Mouse (Mus musculus) hindlimb bud, embryonic 11.5 days (tissue): ENCODE results near the gene Ctf2.
"Not testable (repeated sequence)": the region's sequence is repeated elsewhere in the genome, so short reads cannot be mapped to it uniquely, and the experiment has no call there.

Experiments
- DNase-seq: peaks from one replicate; pipeline ENCODE4 v3.0.0-alpha.2; 2012; ENCODE audit warnings: low read depth, low spot score; ENCODE audit errors: extremely low spot score

The Ctf2 gene

GRCm38 (mm10) chr7:127716992-127717391 is 15.0 kb downstream of the Ctf2 start:
- no peak for DNase-seq

GRCm38 (mm10) chr7:127714816-127715215 is 17.1 kb downstream of the Ctf2 start:
- no peak for DNase-seq

- DNase-seq: no peak
Measured at GRCm38 (mm10) chr7:127712461-127713385, 19.2 kb downstream of the Ctf2 start, which contains the start of gene Ctf1. Gene Ctf1, plus strand, starts transcription at chr7:127712736.

DNA sequence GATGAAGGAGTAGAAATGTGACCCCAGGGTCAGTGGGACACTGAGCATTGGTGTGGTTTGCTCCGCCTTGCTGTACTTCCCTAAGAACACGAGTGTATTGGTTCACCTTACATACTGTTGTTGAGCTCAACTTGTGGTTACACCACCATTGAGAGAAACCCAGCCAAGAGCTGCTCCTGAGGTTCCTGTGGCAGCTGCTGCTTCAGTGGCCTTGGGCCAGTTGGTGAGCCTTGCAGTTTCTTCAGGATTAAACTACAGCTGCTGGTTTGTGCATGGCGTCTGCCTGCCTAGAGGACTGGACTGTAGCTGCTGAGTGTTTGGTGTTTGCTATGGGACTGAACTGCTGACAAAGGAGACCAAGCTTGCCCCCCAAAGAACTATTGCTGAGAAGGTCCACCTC is 20.5 kb downstream of the Ctf2 start:
- DNase-seq: no peak

GRCm38 (mm10) chr7:127711031-127711430 is 20.9 kb downstream of the Ctf2 start:
- no peak for DNase-seq

GRCm38 (mm10) chr7:127709261-127709979 is 22.5 kb downstream of the Ctf2 start:
- DNase-seq: no peak

DNA sequence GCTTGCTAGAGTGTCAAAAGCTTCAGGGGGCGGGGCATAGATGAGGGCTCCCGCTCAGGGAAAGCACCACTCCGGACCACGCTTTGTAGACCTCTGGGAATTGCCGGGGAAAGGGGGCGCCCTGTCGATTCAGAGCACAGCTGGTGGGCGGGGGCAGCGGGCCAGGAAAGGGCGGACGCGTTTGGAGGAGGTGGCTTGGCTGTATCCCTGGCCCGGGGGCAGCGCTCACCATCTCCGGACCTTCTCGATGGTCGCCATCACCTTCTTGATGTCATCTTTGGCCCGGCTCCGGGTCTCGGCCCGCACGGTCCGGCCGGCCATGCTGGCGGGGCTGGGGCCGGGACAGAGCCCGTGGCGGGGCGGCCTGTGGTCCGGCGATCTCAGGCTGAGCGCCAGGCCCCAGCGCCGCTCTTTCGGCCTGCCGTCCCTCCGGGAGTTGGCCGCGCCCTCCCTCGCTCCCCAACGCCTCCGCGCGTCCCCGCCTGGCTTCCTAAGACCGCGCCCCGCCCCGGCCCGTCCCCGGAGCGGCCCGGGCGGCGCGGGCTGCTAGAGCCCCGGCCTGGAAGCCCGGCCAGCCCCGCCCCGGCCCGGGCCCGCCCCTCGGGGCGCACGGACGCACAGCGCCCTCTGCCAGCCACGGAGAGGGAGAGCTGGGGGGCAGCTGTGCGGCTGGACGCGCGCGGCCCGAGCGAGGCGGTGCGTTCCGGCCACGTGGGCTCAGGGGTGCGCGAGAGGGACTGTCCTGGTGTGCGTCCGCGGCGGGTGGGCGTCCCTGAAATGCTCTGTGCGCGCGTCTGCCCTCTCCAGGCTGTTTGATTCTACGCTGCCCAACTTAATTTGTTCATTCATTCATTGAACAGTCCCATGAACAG is 23.5 kb downstream of the Ctf2 start, which contains the start of gene Bcl7c:
TSS of gene Bcl7c (minus strand) at position 727 of the 872 bp plus-strand sequence.
- DNase-seq: no peak

- no peak for DNase-seq
Measured at GRCm38 (mm10) chr7:127707957-127708206, 24.1 kb downstream of the Ctf2 start.

DNA sequence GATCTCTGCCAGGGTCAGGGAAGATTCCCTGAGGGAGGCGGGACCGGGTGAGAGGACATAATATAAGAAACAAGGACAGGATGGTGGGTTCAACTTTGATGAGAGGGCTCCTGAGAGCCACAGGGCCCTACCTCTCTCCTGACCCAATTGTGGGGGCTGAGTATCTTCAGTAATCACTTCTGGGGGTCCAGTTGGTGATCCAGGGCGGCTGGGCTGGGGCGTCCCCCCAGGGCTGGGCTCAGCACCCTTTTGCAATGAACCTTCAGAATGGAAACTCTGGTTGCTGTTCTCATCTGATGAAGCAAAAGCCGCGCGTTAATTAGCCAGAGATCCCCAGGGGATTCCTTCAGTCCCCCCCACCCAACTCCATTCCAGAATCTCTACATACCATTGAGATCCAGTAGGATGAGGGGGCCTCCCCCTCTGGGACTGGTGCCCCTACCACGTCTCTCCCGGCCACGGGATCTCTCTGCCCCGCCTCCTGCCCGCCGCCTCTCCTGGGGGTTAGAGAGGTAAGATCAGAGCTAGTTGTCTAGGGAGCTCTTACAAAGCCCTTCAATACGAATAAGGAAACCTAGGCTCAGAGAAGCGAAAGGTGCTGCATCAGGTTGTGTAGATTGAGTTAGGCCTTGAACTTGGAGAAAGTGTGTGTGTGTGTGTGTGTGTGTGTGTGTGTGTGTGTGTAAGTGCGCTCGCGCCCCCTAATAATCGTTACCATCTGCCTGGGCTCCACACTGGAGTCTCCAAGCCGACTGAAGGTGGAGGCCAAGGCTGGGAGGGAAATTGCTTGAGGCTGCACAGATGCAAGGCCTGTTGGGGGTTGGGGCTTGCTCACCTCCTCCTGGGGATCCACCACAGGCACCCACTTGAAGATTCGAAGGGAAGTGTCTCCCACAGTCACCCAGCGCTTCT is 24.7 kb downstream of the Ctf2 start:
- DNase-seq: no peak

DNA sequence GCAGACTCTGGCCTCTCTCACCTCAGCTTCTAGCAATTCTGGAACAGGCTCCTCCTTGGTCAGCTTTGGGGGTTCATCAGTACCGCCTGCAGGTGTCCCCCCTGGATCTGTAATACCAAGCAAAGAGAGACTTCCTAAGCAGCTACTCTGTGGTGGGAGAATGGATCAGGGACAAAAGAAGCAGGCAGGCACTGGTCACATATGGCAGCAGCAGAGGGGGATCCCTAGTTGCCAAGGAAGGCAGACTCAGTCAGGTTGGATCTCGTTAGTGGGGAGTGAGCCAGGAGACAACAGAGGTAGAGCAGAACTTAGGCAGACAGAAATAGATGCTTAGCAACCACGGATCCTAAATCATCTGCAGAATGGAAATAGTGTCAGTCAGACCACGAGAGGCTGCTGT is 26.3 kb downstream of the Ctf2 start:
- no peak for DNase-seq

DNA sequence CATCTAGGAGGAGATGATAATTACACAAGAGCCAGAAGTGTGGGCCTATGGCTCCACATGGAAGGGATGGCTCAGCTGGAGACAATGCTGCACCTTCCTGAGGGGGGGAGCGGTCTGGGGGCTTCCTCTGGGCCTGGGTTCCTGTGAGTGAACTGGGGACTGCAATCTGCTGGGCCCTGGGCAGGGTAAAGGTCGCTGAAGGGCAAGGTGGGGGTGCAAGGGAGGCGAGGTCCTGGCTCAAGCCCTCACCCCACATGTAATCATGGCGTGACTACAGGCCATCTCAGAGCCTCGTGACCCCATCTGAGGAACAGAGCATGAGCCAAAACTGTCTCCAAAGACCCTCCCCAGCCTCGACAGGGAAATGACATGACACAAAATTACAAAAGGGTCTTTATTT is 27.4 kb downstream of the Ctf2 start:
- DNase-seq: no peak

GRCm38 (mm10) chr7:127703561-127704178 is 28.3 kb downstream of the Ctf2 start:
- no peak for DNase-seq

DNA sequence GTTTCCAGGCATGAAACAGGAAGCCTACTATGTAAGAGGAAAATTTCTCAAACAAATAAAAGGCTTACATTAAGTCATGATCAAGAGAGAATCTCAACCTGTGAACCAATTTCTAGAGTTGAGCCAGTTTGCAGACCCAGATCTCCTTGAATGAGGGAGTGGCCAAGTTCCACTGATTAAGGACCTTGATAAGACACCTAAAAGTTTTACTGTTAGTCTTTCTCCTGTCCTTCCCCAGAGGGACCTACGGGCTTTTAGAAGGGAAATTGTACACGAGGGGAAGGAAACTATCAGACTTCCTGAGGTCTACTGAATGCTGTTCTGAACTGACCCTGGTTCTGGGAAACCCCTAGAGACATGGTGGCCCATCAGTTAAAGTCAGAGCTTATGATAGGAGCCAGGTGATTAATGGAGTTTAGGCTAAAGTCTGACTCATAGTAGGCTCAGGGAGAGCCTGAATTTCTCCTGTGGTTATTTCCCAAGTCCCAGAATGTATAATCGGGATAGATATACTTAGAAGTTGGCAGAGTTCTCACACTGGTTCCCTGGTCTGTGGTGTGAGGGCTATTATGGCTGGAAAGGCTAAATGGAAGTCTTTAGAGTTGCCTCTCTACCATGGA is 31.1 kb downstream of the Ctf2 start:
- no peak for DNase-seq

- DNase-seq: no peak
Measured at GRCm38 (mm10) chr7:127698986-127699385, 33.0 kb downstream of the Ctf2 start.

- DNase-seq: not testable (repeated sequence)
Measured at GRCm38 (mm10) chr7:127693730-127694129, 38.2 kb downstream of the Ctf2 start.

DNA sequence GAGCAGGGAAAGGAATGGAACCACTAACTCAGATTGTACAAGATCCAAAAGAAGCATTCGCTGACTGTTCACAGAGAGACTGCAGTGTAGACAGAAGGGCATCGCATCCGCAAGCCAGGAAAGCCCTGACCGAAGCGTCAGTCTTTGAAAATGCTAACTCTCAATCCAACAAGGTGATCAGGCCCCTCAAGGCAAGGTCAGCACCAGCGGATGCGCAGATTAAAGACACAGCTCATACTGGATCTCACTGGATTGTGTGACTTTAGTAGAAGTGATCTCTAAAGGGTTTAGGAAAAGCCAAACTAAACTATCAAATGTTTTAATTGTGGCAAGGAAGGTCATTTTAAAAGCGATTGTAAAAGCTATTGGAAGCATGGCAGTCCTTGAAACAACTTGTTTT is 38.7 kb downstream of the Ctf2 start:
- no peak for DNase-seq

- DNase-seq: no peak
Measured at GRCm38 (mm10) chr7:127691221-127691989, 40.6 kb downstream of the Ctf2 start.

GRCm38 (mm10) chr7:127689626-127690280 is 42.2 kb downstream of the Ctf2 start:
- no peak for DNase-seq
